Mouse (Mus musculus): ENCODE results near the gene Sytl2. TPM values are rescaled to one million over a fixed set of nuclear protein-coding genes. Genes with fewer than 3 reads are reported as not detected.

The Sytl2 gene
- total RNA-seq, 1 experiment from 2014 or later: not detected

DNA sequence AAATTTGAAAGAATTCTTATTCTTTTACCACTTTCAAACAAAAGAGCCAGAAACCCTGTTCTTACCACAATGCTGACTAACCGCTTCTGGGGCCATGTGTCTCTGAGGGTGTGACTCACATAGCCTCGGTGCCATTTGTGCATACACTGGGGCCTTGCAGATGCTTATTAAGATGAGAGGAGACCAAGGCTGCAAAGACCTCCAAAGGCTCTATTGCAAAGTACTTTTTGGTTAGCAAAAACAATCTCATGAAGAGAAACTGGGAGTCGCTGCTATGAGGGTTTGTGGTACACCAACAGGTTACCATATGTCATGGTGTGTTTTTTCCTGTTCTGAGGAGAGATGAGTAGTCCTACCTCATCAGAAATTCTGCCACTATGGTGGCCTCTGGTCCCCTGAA lies 53.4 kb downstream of the Sytl2 start:
- no peak for ATAC-seq (replicated peaks; ENCODE audit: low read depth, poor library complexity, severe bottlenecking)

DNA sequence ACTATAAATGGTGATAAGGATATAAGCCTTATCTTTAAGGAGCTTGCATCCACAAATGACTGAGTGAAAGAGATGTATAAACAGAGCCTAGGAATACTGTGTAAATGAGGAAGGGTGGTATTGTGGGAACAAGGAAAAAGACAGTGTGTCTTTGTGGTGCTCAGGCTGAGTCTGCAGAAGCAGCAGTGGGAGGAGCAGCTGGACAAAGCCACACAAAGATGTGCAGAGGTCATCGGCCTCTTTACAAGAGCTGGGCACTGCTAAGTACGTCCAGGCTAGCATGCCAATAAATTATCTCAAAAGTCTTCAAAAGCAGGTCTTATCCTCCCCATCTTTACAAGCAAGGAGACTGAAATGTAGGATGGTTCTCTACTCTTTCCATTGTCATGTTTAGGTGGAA lies 53.9 kb downstream of the Sytl2 start:
- no peak for ATAC-seq (replicated peaks; ENCODE audit: low read depth, poor library complexity, severe bottlenecking)

DNA sequence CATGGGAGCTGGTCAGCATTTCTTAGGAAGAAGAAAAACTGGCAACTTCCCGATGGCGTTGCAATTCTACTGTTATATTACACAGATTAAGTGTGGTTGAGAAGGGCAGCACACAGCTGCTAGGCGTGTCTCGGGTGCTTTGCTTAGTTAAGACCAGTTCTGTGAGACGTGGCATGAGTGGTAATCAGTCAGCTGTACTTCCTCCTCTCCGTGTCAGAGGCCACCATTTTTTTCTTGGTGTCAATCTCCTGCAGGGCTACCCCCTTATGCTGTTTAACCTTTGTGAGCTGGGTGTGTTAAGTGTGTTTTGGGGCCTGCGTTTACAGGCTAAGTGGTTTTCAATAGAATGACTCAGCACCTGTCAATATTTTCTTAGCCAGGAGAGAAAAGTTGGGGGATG lies 60.7 kb downstream of the Sytl2 start:
- peak; percentile 80 for ATAC-seq (replicated peaks; ENCODE audit: low read depth, poor library complexity, severe bottlenecking)

DNA sequence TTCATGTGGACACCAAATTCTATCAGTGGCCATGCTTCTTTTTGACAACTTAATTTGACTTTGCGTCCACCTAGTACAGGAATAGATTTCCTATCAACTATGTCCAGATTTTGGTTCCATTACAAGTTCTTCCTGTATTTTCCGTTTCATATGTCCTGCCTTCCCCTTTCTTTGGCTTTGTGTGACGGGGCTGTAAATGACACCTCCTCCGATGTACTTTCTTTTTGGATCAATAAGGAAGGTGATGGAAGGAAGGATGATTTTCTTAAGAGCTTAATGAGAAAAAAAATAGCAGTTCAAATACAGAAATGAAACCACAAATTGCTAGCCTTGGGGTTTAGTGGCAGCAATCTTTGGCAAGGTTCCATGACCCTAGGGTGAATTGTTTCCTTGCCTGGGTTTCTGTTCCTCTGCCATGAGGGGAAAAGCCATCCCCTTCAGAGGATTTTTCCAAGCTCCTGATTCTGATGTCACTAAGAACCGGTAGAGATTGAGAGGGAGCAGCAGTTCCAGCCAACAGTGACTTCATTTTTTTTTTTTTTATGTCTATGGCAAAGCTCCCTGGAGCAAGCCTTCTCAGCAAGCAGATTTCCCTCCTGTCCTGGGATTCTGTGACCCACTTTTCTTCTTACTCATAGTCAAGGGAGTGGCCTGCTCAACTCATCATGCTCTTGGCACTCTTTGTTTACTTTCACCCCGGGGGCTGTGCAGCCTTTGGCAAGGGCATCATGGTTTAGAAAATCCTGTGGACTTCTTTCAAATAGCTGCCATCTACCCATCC lies 68.2 kb downstream of the Sytl2 start:
- ATAC-seq (replicated peaks; ENCODE audit: low read depth, poor library complexity, severe bottlenecking): peak; percentile 75

DNA sequence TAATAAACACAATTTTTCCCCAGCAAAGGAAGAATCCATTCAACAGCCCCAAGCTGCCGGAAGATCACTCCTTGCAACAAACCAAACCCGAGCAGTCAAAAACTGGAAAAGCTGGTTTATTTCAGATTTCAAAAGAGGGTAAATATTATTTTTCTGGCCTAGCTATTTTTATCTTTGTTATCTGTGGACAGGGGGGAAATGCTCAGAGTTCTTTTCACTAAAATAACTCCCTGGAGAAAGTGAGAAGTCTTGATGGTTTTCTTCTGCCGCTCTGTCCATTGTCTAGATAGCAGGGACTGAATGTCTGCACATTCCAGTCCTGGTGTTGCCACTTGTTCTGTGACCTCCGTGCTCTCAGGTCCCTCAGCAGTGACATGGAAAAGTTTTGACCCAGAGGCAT lies 70.8 kb downstream of the Sytl2 start:
- no peak for ATAC-seq (replicated peaks; ENCODE audit: low read depth, poor library complexity, severe bottlenecking)

DNA sequence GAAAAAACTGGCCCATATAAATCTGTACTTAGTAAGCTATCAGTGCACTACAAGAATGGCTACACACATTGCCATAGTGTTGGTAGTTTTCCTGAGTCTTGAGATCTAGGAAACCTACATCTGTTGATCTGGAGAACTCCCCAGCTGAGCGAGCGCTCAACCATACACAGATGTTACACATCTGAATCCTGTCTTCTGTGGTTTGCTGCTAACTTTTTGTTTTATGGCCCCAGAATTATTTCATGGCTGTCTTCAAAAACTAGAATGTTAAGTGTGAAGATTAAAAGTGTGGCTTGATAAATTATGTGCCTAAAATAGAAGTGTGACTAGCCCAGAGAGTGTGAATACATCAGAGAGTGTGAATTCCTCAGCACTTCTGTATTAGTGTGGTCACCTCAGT lies 82.4 kb downstream of the Sytl2 start:
- no peak for ATAC-seq (replicated peaks; ENCODE audit: low read depth, poor library complexity, severe bottlenecking)

DNA sequence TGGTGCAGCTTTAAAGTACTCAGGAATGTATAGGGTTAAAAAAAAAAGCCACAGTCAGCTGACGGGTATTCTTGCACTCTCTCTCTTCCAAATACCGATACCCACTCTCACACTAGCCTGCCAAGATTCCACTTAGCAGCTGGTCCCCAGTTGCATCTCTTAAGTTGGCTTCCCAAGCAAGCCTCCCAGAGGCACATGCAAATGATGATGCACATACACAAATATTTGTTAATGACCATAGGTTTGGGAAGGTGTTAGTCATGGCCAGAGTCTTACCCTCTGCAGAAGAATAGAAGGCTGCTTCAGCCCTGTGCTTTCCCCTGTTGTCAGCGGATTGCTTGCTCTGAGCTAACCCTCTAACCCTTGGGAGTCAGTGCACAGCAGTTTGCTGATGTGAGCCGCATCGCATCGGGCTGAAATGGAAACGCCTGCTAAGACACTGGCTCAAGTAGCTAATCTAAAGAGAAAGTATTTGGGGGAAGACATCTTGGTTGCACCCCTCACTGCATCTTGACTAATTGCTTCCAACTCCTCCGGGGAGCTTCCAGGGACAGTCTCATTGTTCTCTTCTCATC lies 84.9 kb downstream of the Sytl2 start:
- no peak for ATAC-seq (replicated peaks; ENCODE audit: low read depth, poor library complexity, severe bottlenecking)

DNA sequence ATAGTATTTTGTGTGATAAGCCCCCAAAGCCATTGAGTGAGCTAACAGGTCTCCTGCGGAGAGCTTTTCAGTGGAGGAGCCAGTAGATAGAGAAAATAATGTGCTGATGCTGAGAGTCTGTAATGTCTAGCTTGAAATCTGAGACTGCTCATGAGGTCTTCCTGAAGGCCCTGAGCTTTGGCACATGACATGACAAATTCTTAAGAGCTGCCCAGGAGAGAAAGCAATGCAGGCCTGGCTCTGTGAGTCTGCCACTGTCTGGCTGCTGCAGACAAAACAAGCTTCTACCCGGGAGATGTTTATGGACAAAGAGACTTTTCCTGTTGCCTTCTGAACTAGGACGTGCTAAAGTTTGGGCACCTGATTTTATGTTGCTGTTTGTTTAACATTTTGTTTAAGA lies 87.7 kb downstream of the Sytl2 start:
- ATAC-seq (replicated peaks; ENCODE audit: low read depth, poor library complexity, severe bottlenecking): no peak

DNA sequence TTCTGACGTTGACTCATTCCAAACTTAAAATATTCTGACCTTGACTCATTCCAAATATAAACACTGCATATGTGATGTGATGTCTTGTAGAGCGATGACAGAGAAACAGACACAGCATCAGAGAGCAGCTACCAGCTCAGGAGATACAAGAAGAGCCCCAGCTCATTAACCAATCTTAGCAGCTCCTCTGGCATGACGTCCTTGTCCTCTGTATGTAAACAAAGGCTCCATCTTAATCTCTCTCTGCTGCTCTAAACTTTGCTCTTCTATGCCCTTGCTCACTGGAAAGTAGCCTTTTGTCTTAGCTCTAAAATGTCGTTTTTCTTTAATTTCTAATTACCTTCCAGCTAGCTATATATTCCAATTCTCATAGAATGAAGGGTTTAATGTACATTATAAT lies 93.0 kb downstream of the Sytl2 start:
- no peak for ATAC-seq (replicated peaks; ENCODE audit: low read depth, poor library complexity, severe bottlenecking)

DNA sequence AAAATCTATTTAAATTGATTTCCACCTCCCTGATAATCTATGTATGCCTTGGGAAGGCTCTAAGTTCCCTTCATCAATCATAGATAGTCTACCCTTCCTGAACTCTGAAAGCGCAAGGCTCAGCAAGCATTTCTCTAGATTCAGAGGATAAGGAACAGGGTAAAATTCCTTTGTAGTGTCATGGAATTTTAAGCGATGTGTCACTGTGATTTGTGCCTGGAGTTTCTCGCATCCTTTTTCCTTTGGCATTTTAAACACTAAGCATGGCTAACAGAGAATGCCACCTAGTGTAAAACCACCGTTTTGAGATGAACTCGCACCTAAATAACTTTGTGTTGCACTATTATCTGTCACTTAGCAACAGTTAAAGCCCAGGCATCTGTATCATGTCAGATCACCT lies 93.9 kb downstream of the Sytl2 start:
- no peak for ATAC-seq (replicated peaks; ENCODE audit: low read depth, poor library complexity, severe bottlenecking)

DNA sequence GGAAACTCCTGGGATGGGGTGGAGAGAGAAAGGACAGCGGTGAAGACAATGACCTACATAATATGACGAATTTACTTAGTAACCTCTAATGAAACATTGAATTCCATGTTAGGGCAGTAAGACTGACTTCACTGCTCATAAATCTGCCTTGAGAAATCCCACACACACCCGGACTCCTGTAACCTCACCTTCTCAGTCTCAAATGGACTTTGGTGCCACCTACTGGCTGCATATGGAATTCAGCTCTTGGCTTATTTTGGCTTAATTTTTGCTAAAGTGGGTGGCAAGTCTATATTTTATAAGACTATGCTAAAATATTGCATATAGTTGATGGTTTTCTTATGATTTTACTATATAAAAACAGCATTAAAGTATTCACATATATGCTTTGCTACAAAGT lies 107.9 kb downstream of the Sytl2 start:
- ATAC-seq (replicated peaks; ENCODE audit: low read depth, poor library complexity, severe bottlenecking): peak; percentile 87

DNA sequence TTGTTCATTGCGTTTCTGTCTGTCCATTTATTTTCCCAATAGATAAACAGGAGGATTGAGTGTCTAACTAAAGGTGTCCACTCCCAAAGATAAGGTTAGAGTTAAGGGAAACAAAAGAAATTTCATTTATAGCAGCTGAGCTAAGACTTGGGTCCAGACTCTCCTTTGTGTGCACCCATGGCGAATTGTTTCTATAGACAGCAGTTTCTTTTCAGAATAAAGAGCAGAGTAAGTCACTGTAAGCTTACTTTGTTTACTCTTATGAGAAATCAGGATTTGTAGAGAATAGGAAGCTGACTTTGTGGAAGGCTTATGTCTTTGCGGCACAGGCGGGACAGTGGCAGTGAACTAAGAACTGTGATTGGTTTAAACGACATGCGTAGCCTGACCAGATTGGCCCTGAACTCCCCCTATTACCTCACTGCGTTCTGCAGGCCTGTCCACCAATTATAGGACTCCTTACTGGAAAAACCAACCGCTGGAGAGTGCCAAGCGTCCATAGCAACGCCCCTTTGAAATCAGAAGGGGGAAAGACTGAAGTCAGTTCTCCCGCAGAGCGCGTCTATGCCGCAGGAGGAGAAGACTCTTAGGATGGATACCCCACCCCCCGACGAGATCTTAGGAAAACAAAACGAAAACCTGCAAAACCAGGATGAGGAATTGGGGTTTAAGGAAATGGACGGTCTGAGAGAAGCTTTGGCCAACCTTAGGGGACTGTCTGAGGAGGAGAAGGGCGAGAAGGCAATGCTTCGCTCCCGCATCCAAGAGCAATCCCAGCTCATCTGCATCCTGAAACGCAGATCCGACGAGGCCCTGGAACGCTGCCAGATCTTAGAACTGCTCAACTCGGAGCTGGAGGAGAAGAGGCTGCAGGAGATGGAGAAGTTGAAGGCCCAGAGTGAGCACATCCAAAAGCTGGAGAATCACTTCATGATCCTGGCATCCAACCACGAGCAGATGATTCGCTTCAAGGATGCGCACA lies 124.3 kb downstream of the Sytl2 start, which contains the start of gene Ccdc89:
Gene Ccdc89, plus strand, starts transcription at position 558 of the 982 bp plus-strand sequence.
- peak; percentile 100 for ATAC-seq (replicated peaks; ENCODE audit: low read depth, poor library complexity, severe bottlenecking)

DNA sequence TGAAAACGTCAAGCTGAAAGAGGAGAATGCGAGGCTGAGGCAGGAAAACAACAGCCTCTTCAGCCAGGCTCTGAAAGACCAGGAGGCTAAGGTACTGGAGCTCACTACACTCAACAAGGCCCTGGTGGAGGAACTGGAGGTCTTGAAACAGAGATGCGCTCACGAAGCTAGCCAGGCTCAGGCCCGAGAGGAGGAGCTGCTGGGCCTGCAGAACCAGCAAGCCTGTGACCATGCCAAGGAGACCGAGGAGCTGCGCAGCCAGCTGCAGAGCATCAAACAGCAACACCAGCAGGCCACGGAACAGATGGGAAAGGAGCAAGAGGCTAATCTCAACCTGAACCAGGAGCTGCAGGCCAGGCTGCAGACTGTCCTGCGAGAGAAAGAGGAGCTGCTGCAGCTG lies 125.0 kb downstream of the Sytl2 start:
- ATAC-seq (replicated peaks; ENCODE audit: low read depth, poor library complexity, severe bottlenecking): no peak

DNA sequence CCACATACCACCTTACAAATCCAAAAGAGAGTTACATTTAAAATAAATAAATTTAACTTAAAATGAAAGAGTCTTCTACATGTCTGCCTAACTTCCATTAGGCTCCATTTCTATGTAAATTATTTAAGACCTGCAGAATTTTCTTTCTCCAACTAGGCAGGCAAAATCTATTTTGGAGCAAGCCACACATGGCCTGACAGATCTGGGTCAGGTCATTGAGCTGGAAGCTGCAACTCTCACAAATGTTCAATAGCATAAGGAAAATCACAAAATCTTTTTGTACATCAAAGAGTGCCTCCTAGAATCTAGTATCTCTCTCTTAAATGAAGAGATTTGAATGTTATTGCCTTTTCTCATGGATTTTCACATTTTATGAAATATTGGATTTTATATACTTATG lies 130.2 kb downstream of the Sytl2 start:
- ATAC-seq (replicated peaks; ENCODE audit: low read depth, poor library complexity, severe bottlenecking): no peak

DNA sequence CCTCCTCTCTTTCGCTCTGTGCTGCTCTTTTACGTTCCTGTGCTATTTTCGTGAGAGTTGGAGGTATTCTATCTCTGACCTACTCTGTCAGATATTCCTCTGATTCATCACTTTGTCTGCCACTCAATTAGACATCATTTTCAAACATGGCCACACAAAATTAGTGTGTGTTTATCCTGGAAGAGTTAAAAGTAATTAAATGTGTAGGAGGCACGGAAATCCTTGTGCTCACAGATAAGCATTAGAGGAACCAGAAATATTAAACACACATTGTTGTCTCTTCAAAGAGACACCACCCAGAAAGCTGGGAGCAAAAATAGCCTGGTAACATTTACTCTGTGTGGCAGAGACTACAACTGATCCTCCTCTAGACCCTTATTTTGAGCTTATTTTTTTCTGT lies 138.0 kb downstream of the Sytl2 start:
- ATAC-seq (replicated peaks; ENCODE audit: low read depth, poor library complexity, severe bottlenecking): no peak

DNA sequence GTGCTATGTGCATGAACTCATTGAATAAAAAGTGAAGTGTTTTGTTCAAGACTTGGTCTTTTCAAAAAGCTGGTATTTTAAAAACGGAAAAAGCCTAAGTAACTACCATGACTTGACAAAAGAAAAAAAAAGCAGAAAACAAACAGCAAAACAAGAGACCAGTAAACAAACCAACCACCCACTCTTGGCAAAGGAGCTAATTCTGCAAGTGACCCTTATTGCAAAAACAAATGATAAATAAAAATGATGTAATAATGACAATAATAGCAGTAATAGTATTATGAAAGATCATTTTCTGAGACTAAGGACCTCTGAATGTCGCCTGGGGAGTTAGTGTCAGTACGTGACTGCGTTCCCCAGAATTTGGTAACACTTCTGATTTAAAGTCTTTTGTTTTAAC lies 140.0 kb downstream of the Sytl2 start:
- ATAC-seq (replicated peaks; ENCODE audit: low read depth, poor library complexity, severe bottlenecking): no peak; the same call in 1 of the 2 replicates

DNA sequence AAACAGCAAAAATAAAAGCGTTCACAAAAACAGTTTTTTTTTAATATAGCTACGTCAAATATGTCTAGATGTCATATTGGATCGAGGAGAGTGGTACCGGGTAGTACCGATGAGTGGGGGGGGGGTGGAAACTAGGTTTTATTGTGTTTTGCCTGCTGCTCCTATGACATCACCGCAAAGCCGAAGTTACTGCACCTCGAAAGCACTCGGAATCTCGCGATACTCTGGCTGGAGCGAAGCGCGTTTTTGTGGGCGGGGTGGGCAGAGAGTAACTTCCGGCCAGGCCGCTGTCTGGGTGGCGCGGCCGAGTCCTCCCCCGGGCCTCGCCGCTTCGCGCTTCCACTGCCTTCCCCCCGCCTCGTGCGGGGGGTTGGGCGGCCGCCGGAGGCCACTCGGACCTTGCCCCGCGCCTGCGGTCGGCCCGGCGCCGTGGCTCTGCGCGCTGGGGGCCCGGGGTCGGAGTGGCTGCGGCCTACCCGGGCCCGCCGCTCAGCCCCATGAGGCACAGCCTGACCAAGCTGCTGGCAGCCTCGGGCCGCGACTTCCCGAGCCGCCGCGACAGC lies 140.5 kb downstream of the Sytl2 start, which contains the start of gene Crebzf:
Gene Crebzf, plus strand, starts transcription at position 212 of the 563 bp plus-strand sequence.
- peak; percentile 90 for ATAC-seq (replicated peaks; ENCODE audit: low read depth, poor library complexity, severe bottlenecking)

DNA sequence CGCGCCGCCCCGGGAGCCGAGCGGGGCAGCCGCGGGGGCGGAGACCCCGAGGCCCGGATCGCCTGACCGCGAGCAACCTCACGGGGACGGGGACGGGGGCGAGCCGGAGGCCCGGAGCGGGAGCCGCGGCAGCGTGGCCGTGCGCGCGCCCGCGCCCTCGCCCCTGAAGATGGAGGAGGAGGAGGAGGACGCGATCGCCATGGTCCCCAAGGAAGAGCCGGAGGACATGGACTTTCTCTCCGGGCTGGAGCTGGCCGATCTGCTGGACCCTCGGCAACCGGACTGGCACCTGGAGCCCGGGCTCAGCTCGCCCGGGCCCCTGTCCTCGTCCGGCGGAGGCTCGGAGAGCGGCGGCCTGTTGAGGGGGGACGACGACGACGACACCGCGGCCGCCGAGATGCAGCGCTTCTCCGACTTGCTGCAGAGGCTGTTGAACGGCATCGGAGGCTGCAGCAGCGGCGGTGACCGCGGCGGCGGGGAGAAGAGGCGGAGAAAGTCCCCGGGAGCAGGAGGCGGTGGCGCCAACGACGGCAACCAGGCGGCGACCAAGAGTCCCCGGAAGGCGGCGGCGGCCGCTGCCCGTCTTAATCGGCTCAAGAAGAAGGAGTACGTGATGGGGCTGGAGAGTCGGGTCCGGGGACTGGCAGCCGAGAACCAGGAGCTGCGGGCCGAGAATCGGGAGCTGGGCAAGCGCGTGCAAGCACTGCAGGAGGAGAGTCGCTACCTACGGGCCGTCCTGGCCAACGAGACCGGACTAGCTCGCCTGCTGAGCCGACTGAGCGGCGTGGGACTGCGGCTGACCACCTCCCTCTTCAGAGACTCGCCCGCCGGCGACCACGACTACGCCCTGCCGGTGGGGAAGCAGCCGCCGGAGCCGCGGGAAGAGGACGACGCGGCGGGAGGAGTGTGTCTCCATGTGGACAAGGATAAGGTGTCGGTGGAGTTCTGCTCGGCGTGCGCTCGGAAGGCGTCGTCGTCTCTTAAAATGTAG lies 141.3 kb downstream of the Sytl2 start:
- ATAC-seq (replicated peaks; ENCODE audit: low read depth, poor library complexity, severe bottlenecking): peak; percentile 37

DNA sequence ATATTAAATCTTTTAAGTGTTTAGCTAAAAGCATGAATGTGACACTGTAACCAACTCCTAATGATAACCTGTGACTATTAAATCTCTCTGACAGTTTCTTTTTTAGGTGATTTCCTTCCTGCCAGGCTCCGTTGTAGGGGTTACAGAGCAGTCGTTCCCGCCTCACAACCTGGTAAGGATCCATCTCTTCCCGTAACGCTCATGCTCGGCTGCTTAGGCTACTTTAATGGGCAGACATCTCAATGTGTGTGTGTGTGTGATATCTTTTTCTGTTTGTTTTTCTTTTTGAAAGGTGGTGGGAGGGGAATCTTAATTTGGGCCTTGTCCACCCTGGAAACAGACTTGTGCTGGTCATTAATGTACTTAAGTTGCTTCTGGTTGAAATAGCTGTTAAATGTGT lies 142.2 kb downstream of the Sytl2 start:
- ATAC-seq (replicated peaks; ENCODE audit: low read depth, poor library complexity, severe bottlenecking): no peak
